Mouse (Mus musculus): ENCODE data around the gene Gpr153.

DNA sequence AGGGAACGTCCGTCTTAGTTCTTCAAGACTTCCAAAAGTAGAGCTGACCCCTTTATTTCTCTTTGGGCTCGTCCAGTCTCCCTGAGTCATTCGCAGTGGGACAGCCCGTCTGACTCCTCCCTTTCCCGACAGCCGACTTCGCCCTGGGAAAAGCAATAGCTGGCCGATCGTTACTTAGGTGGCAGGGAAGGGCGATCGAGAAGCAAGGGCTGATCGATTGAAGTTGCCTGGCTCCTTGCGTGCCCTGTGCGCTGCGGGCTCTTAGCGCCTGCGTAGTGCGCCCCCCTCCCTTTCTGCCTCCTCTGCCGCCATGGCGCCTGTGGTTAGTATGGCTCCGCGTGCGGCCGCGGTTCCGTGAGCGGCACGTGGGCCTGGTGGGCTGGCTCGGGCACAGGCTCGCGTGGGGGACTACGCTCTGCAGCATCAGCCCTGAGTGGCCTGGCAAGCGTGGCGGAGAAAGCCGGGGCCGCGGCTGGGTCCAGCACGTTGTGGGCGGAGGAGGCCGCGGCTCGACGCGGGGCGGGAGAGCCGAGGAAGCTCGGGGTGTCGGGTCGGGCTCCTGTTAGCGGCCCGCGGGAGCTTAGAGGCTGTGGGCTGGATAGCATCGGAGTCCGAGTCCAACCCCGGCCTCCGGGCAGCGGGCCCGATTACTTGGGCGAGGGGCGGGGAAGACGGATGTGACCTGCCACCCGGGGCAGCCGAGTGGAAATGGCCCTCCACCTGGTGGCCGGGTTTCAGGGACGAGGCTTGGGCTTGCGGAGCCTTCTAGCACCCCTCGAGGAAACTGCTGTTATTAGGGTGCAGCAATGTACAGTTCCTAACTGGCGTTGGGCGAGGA, 51.8 kb downstream of the Gpr153 start, which contains the start of gene Rpl22:
- TF ChIP-seq POLR2A (IDR thresholded peaks at IDR 0.05; ENCODE audit: borderline replicate concordance, low read depth, low read length) (no peak), CTCF (IDR thresholded peaks at IDR 0.05; ENCODE audit: low read depth, low read length) (no peak)

Data from bone marrow macrophage, adult 2 months (primary cell).